Mouse (Mus musculus): ENCODE measurements around the gene Itpr1. TPM values are rescaled to one million over a fixed set of nuclear protein-coding genes. Genes with fewer than 3 reads are reported as not detected.
A peak's percentile ranks its signal among the peaks of the same experiment; 100 is the strongest.

Gene Itpr1
- total and polyA plus RNA-seq, 2 experiments = 6.9 to 55.0 TPM

DNA sequence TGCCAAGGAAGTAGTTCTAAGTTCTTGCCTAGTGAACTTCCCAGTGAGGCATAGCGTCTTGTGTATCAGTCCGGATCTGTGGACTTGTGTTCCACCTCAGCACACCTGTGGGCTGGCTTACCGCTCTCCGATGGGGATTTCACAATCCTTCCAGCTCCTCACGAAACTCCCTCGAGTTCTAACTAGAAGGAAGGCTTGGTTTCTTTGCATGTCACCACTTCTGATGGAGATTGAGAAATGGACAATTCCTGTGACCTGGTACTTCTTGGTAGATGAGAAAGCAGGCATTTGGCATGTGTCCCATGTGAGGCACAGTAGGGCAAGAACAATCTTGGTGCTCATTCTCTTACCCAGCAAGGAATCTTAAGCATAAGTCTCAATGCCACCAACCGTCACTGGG is 205.3 kb downstream of the Itpr1 start:
- H3K36me3 ChIP-seq (ENCODE audit: control insufficient read depth, insufficient read depth, low read length) = peaks cover 59% of the 10 kb centered on the region
- H3K4me1 ChIP-seq (ENCODE audit: control insufficient read depth, insufficient read depth, low read length) = 0 out of 2 replicates have a peak, but pooled peaks cover 2% of the 10 kb centered on the region
- TF ChIP-seq POLR2A (IDR thresholded peaks at IDR 0.05; ENCODE audit: extremely low read depth, insufficient read depth, low read length) (no peak), CTCF (IDR thresholded peaks at IDR 0.05; ENCODE audit: low read depth, low read length) (no peak)
- H3K27ac ChIP-seq (replicated peaks; ENCODE audit: insufficient read depth, low read depth, low read length) = no peak overlapping the region
- H3K79me2 ChIP-seq (ENCODE audit: control insufficient read depth, insufficient read depth, low read length) = no peaks in the 10 kb centered on the region
- H3K4me3 ChIP-seq (ENCODE audit: insufficient read depth, low read depth, low read length) = no peak overlapping the region
- no peak overlapping the region for H3K9ac ChIP-seq (ENCODE audit: low read depth, low read length)
- H3K27me3 ChIP-seq (ENCODE audit: control insufficient read depth, insufficient read depth, low read length) = no peaks in the 10 kb centered on the region
- DNase-seq (ENCODE audit: extremely low read depth, low read depth, low spot score) = no peak
- WGBS = 93% methylated on average over 7 of the region's 7 CpGs

GRCm38 (mm10) chr6:108424749-108425584 is 212.1 kb downstream of the Itpr1 start:
- H3K27ac ChIP-seq (replicated peaks; ENCODE audit: insufficient read depth, low read depth, low read length) = peak overlapping the region; percentile 37; the same call in 1 of the 2 replicates
- H3K4me3 ChIP-seq (ENCODE audit: insufficient read depth, low read depth, low read length) = no peak overlapping the region
- H3K9ac ChIP-seq (ENCODE audit: low read depth, low read length) = no peak overlapping the region
- TF ChIP-seq CTCF (IDR thresholded peaks at IDR 0.05; ENCODE audit: low read depth, low read length) (no peak), POLR2A (IDR thresholded peaks at IDR 0.05; ENCODE audit: extremely low read depth, insufficient read depth, low read length) (no peak)
- H3K27me3 ChIP-seq (ENCODE audit: control insufficient read depth, insufficient read depth, low read length) = no peaks in the 10 kb centered on the region
- 88% methylated on average over 9 of the region's 9 CpGs for WGBS
- H3K4me1 ChIP-seq (ENCODE audit: control insufficient read depth, insufficient read depth, low read length) = peaks cover 23% of the 10 kb centered on the region
- no peak for DNase-seq (ENCODE audit: extremely low read depth, low read depth, low spot score)
- no peaks in the 10 kb centered on the region for H3K79me2 ChIP-seq (ENCODE audit: control insufficient read depth, insufficient read depth, low read length)
- peaks cover 24% of the 10 kb centered on the region for H3K36me3 ChIP-seq (ENCODE audit: control insufficient read depth, insufficient read depth, low read length)

GRCm38 (mm10) chr6:108426789-108427188 is 213.9 kb downstream of the Itpr1 start:
- no peaks in the 10 kb centered on the region for H3K79me2 ChIP-seq (ENCODE audit: control insufficient read depth, insufficient read depth, low read length)
- DNase-seq (ENCODE audit: extremely low read depth, low read depth, low spot score) = peak; percentile 99
- TF ChIP-seq CTCF (IDR thresholded peaks at IDR 0.05; ENCODE audit: low read depth, low read length) = peak; percentile 90
- TF ChIP-seq POLR2A (IDR thresholded peaks at IDR 0.05; ENCODE audit: extremely low read depth, insufficient read depth, low read length) = no peak
- H3K36me3 ChIP-seq (ENCODE audit: control insufficient read depth, insufficient read depth, low read length) = peaks cover 16% of the 10 kb centered on the region
- peaks cover 28% of the 10 kb centered on the region for H3K4me1 ChIP-seq (ENCODE audit: control insufficient read depth, insufficient read depth, low read length)
- no peak overlapping the region for H3K9ac ChIP-seq (ENCODE audit: low read depth, low read length)
- no peak overlapping the region for H3K4me3 ChIP-seq (ENCODE audit: insufficient read depth, low read depth, low read length)
- H3K27me3 ChIP-seq (ENCODE audit: control insufficient read depth, insufficient read depth, low read length) = no peaks in the 10 kb centered on the region
- WGBS = 2% methylated on average over 10 of the region's 10 CpGs
- H3K27ac ChIP-seq (replicated peaks; ENCODE audit: insufficient read depth, low read depth, low read length) = peak overlapping the region; percentile 60

- peaks cover 26% of the 10 kb centered on the region for H3K4me1 ChIP-seq (ENCODE audit: control insufficient read depth, insufficient read depth, low read length)
- H3K79me2 ChIP-seq (ENCODE audit: control insufficient read depth, insufficient read depth, low read length) = no peaks in the 10 kb centered on the region
- no peak for DNase-seq (ENCODE audit: extremely low read depth, low read depth, low spot score)
- no peak for TF ChIP-seq CTCF (IDR thresholded peaks at IDR 0.05; ENCODE audit: low read depth, low read length)
- TF ChIP-seq POLR2A (IDR thresholded peaks at IDR 0.05; ENCODE audit: extremely low read depth, insufficient read depth, low read length) = no peak
- no peaks in the 10 kb centered on the region for H3K27me3 ChIP-seq (ENCODE audit: control insufficient read depth, insufficient read depth, low read length)
- no peak overlapping the region for H3K9ac ChIP-seq (ENCODE audit: low read depth, low read length)
- H3K4me3 ChIP-seq (ENCODE audit: insufficient read depth, low read depth, low read length) = no peak overlapping the region
- H3K27ac ChIP-seq (replicated peaks; ENCODE audit: insufficient read depth, low read depth, low read length) = peak overlapping the region; percentile 54; the same call in 1 of the 2 replicates
- 72% methylated on average over 3 of the region's 3 CpGs for WGBS
- H3K36me3 ChIP-seq (ENCODE audit: control insufficient read depth, insufficient read depth, low read length) = peaks cover 7% of the 10 kb centered on the region
These were observed 215.5 kb downstream of the Itpr1 start for GRCm38 (mm10) chr6:108428383-108428782.

- Histone ChIP-seq H3K27me3 (ENCODE audit: control insufficient read depth, insufficient read depth, low read length) (no peaks in the 10 kb centered on the region), H3K9ac (ENCODE audit: low read depth, low read length) (no peak overlapping the region; the same call in 1 of the 2 replicates), H3K36me3 (ENCODE audit: control insufficient read depth, insufficient read depth, low read length) (no peaks in the 10 kb centered on the region), H3K4me3 (ENCODE audit: insufficient read depth, low read depth, low read length) (no peak overlapping the region), H3K4me1 (ENCODE audit: control insufficient read depth, insufficient read depth, low read length) (peaks cover 26% of the 10 kb centered on the region), H3K79me2 (ENCODE audit: control insufficient read depth, insufficient read depth, low read length) (no peaks in the 10 kb centered on the region), H3K27ac (replicated peaks; ENCODE audit: insufficient read depth, low read depth, low read length) (peak overlapping the region; percentile 79)
- 23% methylated on average over 8 of the region's 8 CpGs for WGBS
- TF ChIP-seq CTCF (IDR thresholded peaks at IDR 0.05; ENCODE audit: low read depth, low read length) (0 out of 2 replicates have a peak, but pooled peaks have one; percentile 8), POLR2A (IDR thresholded peaks at IDR 0.05; ENCODE audit: extremely low read depth, insufficient read depth, low read length) (no peak)
- peak; percentile 97 for DNase-seq (ENCODE audit: extremely low read depth, low read depth, low spot score)
These were observed 217.1 kb downstream of the Itpr1 start for GRCm38 (mm10) chr6:108429950-108430349.

DNA sequence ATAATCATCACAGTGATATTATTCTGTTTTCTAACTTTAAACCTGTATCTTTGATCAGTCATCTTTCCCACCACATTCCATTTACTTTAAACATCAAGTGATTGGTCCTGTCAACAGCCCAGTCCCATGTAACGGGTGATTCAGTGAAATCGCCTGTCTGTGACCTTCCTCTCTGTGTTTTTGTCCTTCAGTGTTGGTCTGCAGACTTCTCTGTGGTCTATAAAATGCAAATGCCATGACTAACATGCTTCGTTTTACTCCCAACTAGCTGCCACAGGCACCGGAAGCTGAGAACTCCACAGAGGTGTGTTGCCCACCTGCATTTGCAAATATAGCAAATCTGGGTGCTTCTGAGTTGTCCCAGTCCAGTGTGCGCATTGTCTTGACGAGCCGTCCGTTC is 218.3 kb downstream of the Itpr1 start:
- no peak for DNase-seq (ENCODE audit: extremely low read depth, low read depth, low spot score)
- Histone ChIP-seq H3K4me3 (ENCODE audit: insufficient read depth, low read depth, low read length) (no peak overlapping the region), H3K27me3 (ENCODE audit: control insufficient read depth, insufficient read depth, low read length) (no peaks in the 10 kb centered on the region), H3K79me2 (ENCODE audit: control insufficient read depth, insufficient read depth, low read length) (no peaks in the 10 kb centered on the region), H3K27ac (replicated peaks; ENCODE audit: insufficient read depth, low read depth, low read length) (no peak overlapping the region), H3K9ac (ENCODE audit: low read depth, low read length) (no peak overlapping the region), H3K36me3 (ENCODE audit: control insufficient read depth, insufficient read depth, low read length) (no peaks in the 10 kb centered on the region), H3K4me1 (ENCODE audit: control insufficient read depth, insufficient read depth, low read length) (peaks cover 22% of the 10 kb centered on the region)
- 96% methylated on average over 8 of the region's 8 CpGs for WGBS
- TF ChIP-seq POLR2A (IDR thresholded peaks at IDR 0.05; ENCODE audit: extremely low read depth, insufficient read depth, low read length) = no peak
- no peak for TF ChIP-seq CTCF (IDR thresholded peaks at IDR 0.05; ENCODE audit: low read depth, low read length)
